Mouse (Mus musculus) spleen, adult 2 months (tissue): Measurements from ENCODE around the gene Zfp825. TPM values are rescaled to one million over a fixed set of nuclear protein-coding genes. Genes with fewer than 3 reads are reported as not detected.

ENCODE experiments used
- DNase-seq, 2 experiments: peaks; one replicate each; pipeline versions ENCODE4 v3.0.0 to v3.0.0-alpha.2; 2012 to 2021; ENCODE audit warnings: low spot score in 2 of 2, low read depth in 1 of 2
- H3K27ac ChIP-seq: fragments of 200-500 bp; 2 replicates; pipeline ENCODE4 v1.5.1; 2012; ENCODE audit warnings: low read length, inconsistent platforms; ENCODE audit not compliant: insufficient read depth
- H3K27me3 ChIP-seq: fragments of 200-500 bp; 2 replicates; pipeline ENCODE4 v1.6.1; 2012; ENCODE audit warnings: mild to moderate bottlenecking, moderate library complexity, low read length, inconsistent platforms; ENCODE audit not compliant: control insufficient read depth, insufficient read depth
- H3K36me3 ChIP-seq: fragments of 200-500 bp; 2 replicates; pipeline ENCODE4 v1.6.1; 2012; ENCODE audit warnings: mild to moderate bottlenecking, low read length, inconsistent platforms; ENCODE audit not compliant: control insufficient read depth, insufficient read depth
- H3K4me1 ChIP-seq: fragments of 200-500 bp; 2 replicates; pipeline ENCODE4 v1.6.1; 2011; ENCODE audit warnings: inconsistent platforms; ENCODE audit not compliant: control insufficient read depth, insufficient read depth, insufficient read length
- H3K4me3 ChIP-seq: fragments of 200-500 bp; 2 replicates; pipeline ENCODE4 v1.5.1; 2011; ENCODE audit warnings: mild to moderate bottlenecking, inconsistent platforms; ENCODE audit not compliant: insufficient read depth, insufficient read length; ENCODE audit errors: extremely low read depth
- CTCF ChIP-seq: fragments of 200-500 bp; IDR thresholded peaks from 2 replicates; pipeline ENCODE4 v1.5.1; 2011; ENCODE audit warnings: mild to moderate bottlenecking, inconsistent platforms; ENCODE audit not compliant: insufficient read depth, insufficient read length, insufficient replicate concordance; ENCODE audit errors: extremely low read depth
- POLR2A ChIP-seq: fragments of 200-500 bp; IDR thresholded peaks from 2 replicates; pipeline ENCODE4 v1.6.1; 2011; ENCODE audit warnings: low read depth, low read length, inconsistent platforms
- WGBS: fragments of 180-500 bp; shearing (Covaris S2); methylation state at CpG from one replicate; pipeline ENCODE4 v1.1.7; 2018; 5-methylcytosine and 5-hydroxymethylcytosine counted together
- polyA plus RNA-seq: library from polyadenylated mRNA; depleted of rRNA; stranded (reverse); fragments of >200 nt; gene quantifications from 2 replicates; pipeline ENCODE4 v1.2.3, GENCODE M21; 2012; rRNA removed

The Zfp825 gene
- polyA plus RNA-seq, 1 experiment: 0.55 TPM

DNA sequence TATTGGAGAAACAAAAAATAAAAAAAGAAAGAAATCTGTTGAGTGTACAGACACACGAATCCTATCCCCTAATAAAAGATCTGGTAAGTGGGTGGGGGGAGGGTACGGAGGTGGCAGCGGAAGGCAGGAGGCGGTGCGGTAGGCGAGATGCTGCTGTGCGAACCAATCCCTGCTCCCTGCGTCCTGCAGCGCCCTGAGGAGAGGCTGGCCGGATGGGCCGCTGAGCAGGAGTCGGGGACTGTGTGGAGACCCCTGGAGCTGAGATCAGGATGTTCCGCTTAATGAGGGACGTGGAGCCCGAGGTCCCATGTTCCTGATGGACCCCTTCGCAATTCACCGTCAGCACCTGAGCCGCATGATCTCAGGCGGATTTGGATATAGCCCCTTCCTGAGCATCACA, 53.9 kb downstream of the Zfp825 start:
- no peak overlapping the region for H3K4me3 ChIP-seq
- no peaks in the 10 kb centered on the region for H3K36me3 ChIP-seq
- H3K27me3 ChIP-seq: no peaks in the 10 kb centered on the region
- DNase-seq: no peak
- WGBS: 31% methylated on average over 19 of the region's 19 CpGs
- H3K4me1 ChIP-seq: no peaks in the 10 kb centered on the region
- no peak overlapping the region for H3K27ac ChIP-seq
- TF ChIP-seq CTCF: no peak
- no peak for TF ChIP-seq POLR2A

Other genes starting within 250 kb of the Zfp825 start
- 0.41 and 1.0 TPM in 2 replicates for gene Ahrr, start 201.7 kb downstream of the Zfp825 start, polyA plus RNA-seq
- gene Pdcd6, start 176.4 kb downstream of the Zfp825 start, polyA plus RNA-seq: 43.3 and 50.7 TPM in 2 replicates
- gene Sdha, start 143.7 kb downstream of the Zfp825 start, polyA plus RNA-seq: 49.8 and 69.0 TPM in 2 replicates
- 0.97 and 1.2 TPM in 2 replicates for gene Ccdc127, start 143.7 kb downstream of the Zfp825 start, polyA plus RNA-seq
- gene Lrrc14b, start 130.0 kb downstream of the Zfp825 start, polyA plus RNA-seq: 0.07 TPM in 1 of 2 replicates, not detected in the other
- 0.06 and 0.08 TPM in 2 replicates for gene Zfp72, start 103.2 kb downstream of the Zfp825 start, polyA plus RNA-seq
- 30.7 and 40.0 TPM in 2 replicates for gene Ftl1-ps1, start 94.3 kb downstream of the Zfp825 start, polyA plus RNA-seq
- gene Erap1, start 145.6 kb upstream of the Zfp825 start, polyA plus RNA-seq: 8.5 TPM in 2 replicates